Mouse (Mus musculus) hindbrain, embryonic 13.5 days (tissue): ENCODE measurements at regions not wholly inside any gene's neighbourhood (a gene's known extent, or its start where the extent isn't known, plus 50 kb on each side); places are given as distances from the start of the nearest gene placed in this dataset.
"Not testable (repeated sequence)": the region's sequence is repeated elsewhere in the genome, so short reads cannot be mapped to it uniquely, and the experiment has no call there.

Source experiments
- ATAC-seq: fragments of 200-750 bp; cut with Nextera tagmentation; 2 replicates; pipeline ENCODE4 v1.8.0; 2017; ENCODE audit warnings: moderate TSS enrichment; ENCODE audit not compliant: low FRiP score
- H3K27ac ChIP-seq: fragments of 300-500 bp; sonication (generic); 2 replicates; pipeline ENCODE4 v1.5.1; 2015; ENCODE audit warnings: inconsistent platforms, mild to moderate bottlenecking, moderate library complexity
- H3K27me3 ChIP-seq: fragments of 300-500 bp; sonication (generic); 2 replicates; pipeline ENCODE4 v1.6.1; 2015; ENCODE audit warnings: mild to moderate bottlenecking, inconsistent platforms
- H3K36me3 ChIP-seq: fragments of 300-500 bp; sonication (generic); 2 replicates; pipeline ENCODE4 v1.6.1; 2015; ENCODE audit warnings: mild to moderate bottlenecking, inconsistent platforms
- H3K4me1 ChIP-seq: fragments of 300-500 bp; sonication (generic); replicated peaks from 2 replicates; pipeline ENCODE4 v1.6.1; 2015; ENCODE audit warnings: inconsistent platforms
- H3K4me2 ChIP-seq: fragments of 300-500 bp; sonication (generic); 2 replicates; pipeline ENCODE4 v1.6.1; 2015; ENCODE audit warnings: inconsistent platforms, mild to moderate bottlenecking, moderate library complexity
- H3K4me3 ChIP-seq: fragments of 300-500 bp; sonication (generic); 2 replicates; pipeline ENCODE4 v1.5.1; 2015; ENCODE audit warnings: mild to moderate bottlenecking, inconsistent platforms
- H3K9ac ChIP-seq: fragments of 300-500 bp; sonication (generic); 2 replicates; pipeline ENCODE4 v1.6.1; 2015; ENCODE audit warnings: mild to moderate bottlenecking, inconsistent platforms
- H3K9me3 ChIP-seq: fragments of 300-500 bp; sonication (generic); 2 replicates; pipeline ENCODE4 v1.6.1; 2016; ENCODE audit warnings: inconsistent platforms
- WGBS: fragments of 180-500 bp; shearing (Covaris S2); methylation state at CpG from one replicate; pipeline ENCODE4 v1.1.7; 2015; 5-methylcytosine and 5-hydroxymethylcytosine counted together

GRCm38 (mm10) chr11:25057093-25057521, 979.3 kb downstream of the Bcl11a start:
- Histone ChIP-seq H3K4me1 (peaks cover 8% of the 10 kb centered on the region), H3K9ac (no peak overlapping the region), H3K27ac (no peak overlapping the region), H3K9me3 (no peaks in the 10 kb centered on the region), H3K27me3 (no peaks in the 10 kb centered on the region), H3K4me2 (peak overlapping the region; percentile 40), H3K36me3 (peaks cover 2% of the 10 kb centered on the region; the same call in 1 of the 2 replicates), H3K4me3 (no peak overlapping the region; the same call in 1 of the 2 replicates)
- 9% methylated on average over 7 of the region's 7 CpGs for WGBS
- peak; percentile 68; the same call in 1 of the 2 replicates for ATAC-seq

GRCm38 (mm10) chr11:25057543-25057942, 979.7 kb downstream of the Bcl11a start:
- no peak for ATAC-seq
- Histone ChIP-seq H3K4me3 (no peak overlapping the region), H3K27ac (no peak overlapping the region), H3K4me2 (peak overlapping the region; percentile 40), H3K27me3 (no peaks in the 10 kb centered on the region), H3K9me3 (no peaks in the 10 kb centered on the region), H3K36me3 (peaks cover 2% of the 10 kb centered on the region; the same call in 1 of the 2 replicates), H3K9ac (no peak overlapping the region), H3K4me1 (peaks cover 8% of the 10 kb centered on the region)
- WGBS: 15% methylated on average over 2 of the region's 2 CpGs

GRCm38 (mm10) chr11:25063042-25063441, 985.2 kb downstream of the Bcl11a start:
- no peak overlapping the region for H3K9ac ChIP-seq
- 18% methylated on average over 4 of the region's 4 CpGs for WGBS
- H3K36me3 ChIP-seq: no peaks in the 10 kb centered on the region
- 0 out of 2 replicates have a peak, but pooled peaks cover 6% of the 10 kb centered on the region for H3K4me1 ChIP-seq
- ATAC-seq: no peak
- no peak overlapping the region for H3K4me3 ChIP-seq
- no peaks in the 10 kb centered on the region for H3K9me3 ChIP-seq
- H3K27ac ChIP-seq: no peak overlapping the region
- no peaks in the 10 kb centered on the region for H3K27me3 ChIP-seq
- H3K4me2 ChIP-seq: no peak overlapping the region

GRCm38 (mm10) chr11:25063978-25064377, 986.1 kb downstream of the Bcl11a start:
- H3K4me1 ChIP-seq: 0 out of 2 replicates have a peak, but pooled peaks cover 6% of the 10 kb centered on the region
- ATAC-seq: no peak
- 67% methylated on average over 2 of the region's 2 CpGs for WGBS

GRCm38 (mm10) chr11:25099976-25100375, 1022.1 kb downstream of the Bcl11a start:
- H3K4me2 ChIP-seq, H3K36me3 ChIP-seq, ATAC-seq, H3K27me3 ChIP-seq, H3K9me3 ChIP-seq, H3K4me3 ChIP-seq, H3K9ac ChIP-seq, H3K27ac ChIP-seq, H3K4me1 ChIP-seq: not testable (repeated sequence)
- WGBS: 90% methylated on average over 3 of the region's 3 CpGs

More at GRCm38 (mm10) chr11:25063978-25064377, 986.1 kb downstream of the Bcl11a start:
- Histone ChIP-seq H3K9me3 (no peaks in the 10 kb centered on the region), H3K36me3 (no peaks in the 10 kb centered on the region), H3K4me3 (no peak overlapping the region), H3K27me3 (no peaks in the 10 kb centered on the region), H3K9ac (no peak overlapping the region), H3K27ac (no peak overlapping the region), H3K4me2 (no peak overlapping the region)

GRCm38 (mm10) chr11:25104432-25104831, 1026.6 kb downstream of the Bcl11a start:
- no peak overlapping the region for H3K4me3 ChIP-seq
- no peaks in the 10 kb centered on the region for H3K36me3 ChIP-seq
- no peaks in the 10 kb centered on the region for H3K27me3 ChIP-seq
- H3K9me3 ChIP-seq: no peaks in the 10 kb centered on the region
- H3K27ac ChIP-seq: no peak overlapping the region
- H3K4me2 ChIP-seq: no peak overlapping the region
- WGBS: 80% methylated on average over 8 of the region's 8 CpGs
- no peak overlapping the region for H3K9ac ChIP-seq
- ATAC-seq: no peak
- no peaks in the 10 kb centered on the region for H3K4me1 ChIP-seq

- H3K27me3 ChIP-seq: no peaks in the 10 kb centered on the region
- H3K4me1 ChIP-seq: no peaks in the 10 kb centered on the region
- H3K4me2 ChIP-seq: no peak overlapping the region
- H3K9me3 ChIP-seq: no peaks in the 10 kb centered on the region
- no peaks in the 10 kb centered on the region for H3K36me3 ChIP-seq
- no peak overlapping the region for H3K9ac ChIP-seq
- H3K4me3 ChIP-seq: no peak overlapping the region
- H3K27ac ChIP-seq: no peak overlapping the region
- no peak for ATAC-seq
- WGBS: 55% methylated on average over 2 of the region's 2 CpGs
Observed at GRCm38 (mm10) chr11:25124458-25124857, 1046.6 kb downstream of the Bcl11a start.

GRCm38 (mm10) chr11:25142226-25142625, 1064.4 kb downstream of the Bcl11a start:
- Histone ChIP-seq H3K27me3 (no peaks in the 10 kb centered on the region), H3K36me3 (no peaks in the 10 kb centered on the region), H3K9ac (no peak overlapping the region), H3K4me2 (no peak overlapping the region), H3K9me3 (no peaks in the 10 kb centered on the region), H3K4me1 (no peaks in the 10 kb centered on the region), H3K4me3 (no peak overlapping the region), H3K27ac (no peak overlapping the region)
- 73% methylated on average over 2 of the region's 2 CpGs for WGBS
- no peak for ATAC-seq

GRCm38 (mm10) chr11:25142833-25143232, 1065.0 kb downstream of the Bcl11a start:
- Histone ChIP-seq H3K9me3 (no peaks in the 10 kb centered on the region), H3K4me3 (no peak overlapping the region), H3K27me3 (no peaks in the 10 kb centered on the region), H3K27ac (no peak overlapping the region), H3K36me3 (no peaks in the 10 kb centered on the region), H3K4me2 (no peak overlapping the region), H3K4me1 (no peaks in the 10 kb centered on the region), H3K9ac (no peak overlapping the region)
- no peak for ATAC-seq
- WGBS: 81% methylated on average over 4 of the region's 4 CpGs

GRCm38 (mm10) chr11:25147287-25147686, 1063.3 kb downstream of the 5730522E02Rik start:
- WGBS: 90% methylated on average over 3 of the region's 3 CpGs
- ATAC-seq: no peak
- no peaks in the 10 kb centered on the region for H3K9me3 ChIP-seq
- no peaks in the 10 kb centered on the region for H3K27me3 ChIP-seq
- no peak overlapping the region for H3K4me3 ChIP-seq
- H3K36me3 ChIP-seq: no peaks in the 10 kb centered on the region
- no peak overlapping the region for H3K27ac ChIP-seq
- H3K4me1 ChIP-seq: no peaks in the 10 kb centered on the region
- no peak overlapping the region for H3K9ac ChIP-seq
- H3K4me2 ChIP-seq: no peak overlapping the region

- H3K4me3 ChIP-seq: peak overlapping the region; percentile 30; the same call in 1 of the 2 replicates
- peak overlapping the region; percentile 48 for H3K4me2 ChIP-seq
- H3K9ac ChIP-seq: peak overlapping the region; percentile 56; the same call in 1 of the 2 replicates
- no peaks in the 10 kb centered on the region for H3K36me3 ChIP-seq
- peak; percentile 77 for ATAC-seq
- 11% methylated on average over 5 of the region's 5 CpGs for WGBS
- peaks cover 16% of the 10 kb centered on the region for H3K4me1 ChIP-seq
- no peaks in the 10 kb centered on the region for H3K27me3 ChIP-seq
- peak overlapping the region; percentile 55 for H3K27ac ChIP-seq
- no peaks in the 10 kb centered on the region for H3K9me3 ChIP-seq
Observed at GRCm38 (mm10) chr11:25156705-25157104, 1053.9 kb downstream of the 5730522E02Rik start.

GRCm38 (mm10) chr11:25157135-25157860, 1053.3 kb downstream of the 5730522E02Rik start:
- peak overlapping the region; percentile 55 for H3K27ac ChIP-seq
- H3K36me3 ChIP-seq: no peaks in the 10 kb centered on the region
- 18% methylated on average over 11 of the region's 11 CpGs for WGBS
- peaks cover 16% of the 10 kb centered on the region for H3K4me1 ChIP-seq
- peak overlapping the region; percentile 48 for H3K4me2 ChIP-seq
- no peaks in the 10 kb centered on the region for H3K27me3 ChIP-seq
- ATAC-seq: peak; percentile 89
- H3K9ac ChIP-seq: peak overlapping the region; percentile 56
- H3K4me3 ChIP-seq: peak overlapping the region; percentile 30
- no peaks in the 10 kb centered on the region for H3K9me3 ChIP-seq

- Histone ChIP-seq H3K9me3 (no peaks in the 10 kb centered on the region), H3K9ac (no peak overlapping the region), H3K4me3 (no peak overlapping the region), H3K4me2 (no peak overlapping the region), H3K4me1 (peaks cover 16% of the 10 kb centered on the region), H3K27me3 (no peaks in the 10 kb centered on the region), H3K36me3 (no peaks in the 10 kb centered on the region), H3K27ac (no peak overlapping the region)
- no peak for ATAC-seq
- WGBS: 63% methylated on average over 3 of the region's 3 CpGs
Observed at GRCm38 (mm10) chr11:25157861-25158245, 1052.7 kb downstream of the 5730522E02Rik start.
